ENCODE assay signal across 8 mouse cellular contexts in the genomic region with DNA sequence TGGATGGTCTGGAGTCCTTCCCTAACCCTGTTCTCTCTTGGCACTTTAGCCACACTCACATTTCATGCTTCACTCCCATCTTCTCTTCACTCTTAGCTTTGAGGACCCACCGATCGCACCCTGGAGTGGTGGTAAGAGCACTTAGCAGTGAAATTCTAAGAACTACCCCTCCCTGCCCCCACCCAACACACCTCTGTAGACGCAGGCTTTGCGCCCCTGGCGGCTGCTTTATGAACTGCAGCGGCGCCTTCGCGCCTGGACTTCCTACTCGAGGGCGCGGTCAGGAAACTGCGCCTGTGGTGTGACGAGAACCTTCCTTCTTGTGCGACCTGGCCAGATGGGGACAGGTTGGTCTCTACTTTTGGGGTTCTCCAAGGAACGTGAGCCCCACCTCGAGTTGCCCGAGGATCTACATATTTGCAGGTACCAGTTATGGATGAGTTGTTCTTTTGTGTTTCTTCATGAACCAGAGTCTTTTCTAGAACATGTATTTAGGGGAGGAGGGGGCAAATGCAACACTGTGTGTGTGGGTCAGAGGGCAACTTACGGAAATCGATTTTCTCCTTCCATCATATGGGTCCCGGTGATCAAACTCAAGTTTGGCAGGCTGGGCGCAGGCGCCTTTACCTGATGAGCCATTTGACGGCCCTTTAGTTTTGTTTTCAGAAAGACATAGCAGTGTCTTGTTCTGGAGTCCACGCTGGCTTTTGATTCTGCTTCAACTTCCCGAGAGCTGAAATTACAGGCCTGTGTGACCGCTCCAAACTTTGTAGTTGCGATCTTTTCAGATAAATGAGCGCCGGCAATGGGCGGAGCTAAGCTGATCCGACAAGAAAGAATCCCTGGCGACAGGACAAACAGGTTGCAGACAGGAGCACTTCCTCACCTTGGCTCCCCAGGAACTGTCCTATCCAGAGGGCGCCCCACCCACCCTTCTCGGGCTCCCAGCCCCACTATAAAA. TPM values are rescaled to one million over a fixed set of nuclear protein-coding genes. Genes with fewer than 3 reads are reported as not detected.
DNase-seq lines count a peak whose midpoint lies in the region; ATAC-seq lines count a peak whose summit lies in the region.

TSS of gene Slc52a3 (plus strand) at position 283 of the 961 bp plus-strand sequence.

- DNase-seq in gastrocnemius, adult 8-10 months (ENCODE audit: low spot score in 2 of 2): peak; percentile 75 to 79
- peak; percentile 94 for DNase-seq in induced T-regulatory cell, adult 2 months (ENCODE audit: low read depth)
- DNase-seq in left cerebral cortex, adult 8-10 months (ENCODE audit: low spot score in 2 of 2): peak; percentile 46 to 81
- DNase-seq in right cerebral cortex, postnatal 36 days (ENCODE audit: low spot score in 2 of 2): peak; percentile 63 to 66
- peak; percentile 77 for DNase-seq in yolk sac, embryonic 10.5 days (ENCODE audit: low spot score)

- peak; percentile 93 for ATAC-seq in activated CD4-positive, CD25-positive, alpha-beta regulatory T cell, adult 4 months
- peak; percentile 55 for ATAC-seq in common myeloid progenitor, adult 5-6 weeks (replicated peaks; ENCODE audit: low read depth, poor library complexity, severe bottlenecking)
- peak; percentile 74 for ATAC-seq in megakaryocyte progenitor cell, adult 5-6 weeks (replicated peaks; ENCODE audit: poor library complexity)

RNA-seq across cellular contexts. Expression of gene Slc52a3, which starts in this region (rescaled TPM):
- polyA plus RNA-seq in activated CD4-positive, CD25-positive, alpha-beta regulatory T cell, adult 4 months (2017; shearing (Covaris generic)): 1 to 10 TPM; 7.3 to 8.4 TPM
- total RNA-seq in common myeloid progenitor, adult 5-6 weeks (2017): 0.87 and 1.1 TPM in 2 replicates
- under 1 TPM; 0.31 to 0.72 (median 0.57) TPM for total RNA-seq in gastrocnemius, adult 8-10 months (2022)
- total RNA-seq in left cerebral cortex, adult 8-10 months (2022): 1 to 10 TPM; 1.8 to 3.0 (median 2.2) TPM
- total RNA-seq in megakaryocyte progenitor cell, adult 5-6 weeks (2015): 0.22 TPM in 1 of 2 replicates, not detected in the other
- 0.12 TPM in 1 of 2 replicates, not detected in the other for total RNA-seq in megakaryocyte progenitor cell, adult 5-6 weeks (2017)

Comparison
In these comparisons a context has a peak if more than half of its experiments do, and no peak if none do; other contexts are left out.
1. Peak in every context shown above with its lines: DNase-seq and ATAC-seq.
2. Peak in DNase-seq in gastrocnemius, adult 8-10 months; RNA of the gene not detected or under 1 TPM.
3. Peak in ATAC-seq in megakaryocyte progenitor cell, adult 5-6 weeks; RNA of the gene not detected or under 1 TPM.